Mouse (Mus musculus): Measurements from ENCODE around the gene Krt20. TPM values are rescaled to one million over a fixed set of nuclear protein-coding genes. Genes with fewer than 3 reads are reported as not detected.

Gene Krt20
- polyA plus RNA-seq, 1 experiment: 1.0 TPM

- Histone ChIP-seq H3K27ac (ENCODE audit: control insufficient read depth, insufficient read depth, low read length) (no peak overlapping the region), H3K36me3 (ENCODE audit: control insufficient read depth, insufficient read depth, low read length) (no peaks in the 10 kb centered on the region), H3K4me1 (replicated peaks; ENCODE audit: control insufficient read depth, insufficient read depth, low read length) (no peaks in the 10 kb centered on the region), H3K27me3 (ENCODE audit: control insufficient read depth, insufficient read depth, low read length) (no peaks in the 10 kb centered on the region), H3K4me3 (ENCODE audit: control insufficient read depth, insufficient read depth, low read length) (no peak overlapping the region)
- no peak for TF ChIP-seq POLR2A (IDR thresholded peaks at IDR 0.05; ENCODE audit: control insufficient read depth, extremely low read depth, insufficient read depth, low read length, poor library complexity)
- 41% methylated on average over 7 of the region's 7 CpGs for WGBS
- no peak for DNase-seq
Measured at GRCm38 (mm10) chr11:99466316-99466715, 28.4 kb upstream of the Krt20 start.

GRCm38 (mm10) chr11:99464836-99465235 is 26.9 kb upstream of the Krt20 start:
- DNase-seq: peak; percentile 59
- Histone ChIP-seq H3K36me3 (ENCODE audit: control insufficient read depth, insufficient read depth, low read length) (no peaks in the 10 kb centered on the region), H3K4me3 (ENCODE audit: control insufficient read depth, insufficient read depth, low read length) (no peak overlapping the region), H3K27ac (ENCODE audit: control insufficient read depth, insufficient read depth, low read length) (no peak overlapping the region), H3K4me1 (replicated peaks; ENCODE audit: control insufficient read depth, insufficient read depth, low read length) (no peaks in the 10 kb centered on the region), H3K27me3 (ENCODE audit: control insufficient read depth, insufficient read depth, low read length) (no peaks in the 10 kb centered on the region)
- WGBS: 13% methylated on average over 5 of the region's 5 CpGs
- TF ChIP-seq POLR2A (IDR thresholded peaks at IDR 0.05; ENCODE audit: control insufficient read depth, extremely low read depth, insufficient read depth, low read length, poor library complexity) (no peak), CTCF (IDR thresholded peaks at IDR 0.05; ENCODE audit: borderline replicate concordance, control insufficient read depth, extremely low read depth, insufficient read depth, low read length, poor library complexity) (no peak)

GRCm38 (mm10) chr11:99463155-99463554 is 25.2 kb upstream of the Krt20 start:
- DNase-seq: peak; percentile 43
- Histone ChIP-seq H3K4me3 (ENCODE audit: control insufficient read depth, insufficient read depth, low read length) (no peak overlapping the region), H3K27ac (ENCODE audit: control insufficient read depth, insufficient read depth, low read length) (no peak overlapping the region), H3K4me1 (replicated peaks; ENCODE audit: control insufficient read depth, insufficient read depth, low read length) (no peaks in the 10 kb centered on the region), H3K36me3 (ENCODE audit: control insufficient read depth, insufficient read depth, low read length) (no peaks in the 10 kb centered on the region), H3K27me3 (ENCODE audit: control insufficient read depth, insufficient read depth, low read length) (no peaks in the 10 kb centered on the region)
- 11% methylated on average over 8 of the region's 8 CpGs for WGBS
- TF ChIP-seq CTCF (IDR thresholded peaks at IDR 0.05; ENCODE audit: borderline replicate concordance, control insufficient read depth, extremely low read depth, insufficient read depth, low read length, poor library complexity): no peak
- no peak for TF ChIP-seq POLR2A (IDR thresholded peaks at IDR 0.05; ENCODE audit: control insufficient read depth, extremely low read depth, insufficient read depth, low read length, poor library complexity)

GRCm38 (mm10) chr11:99461736-99462135 is 23.8 kb upstream of the Krt20 start:
- Histone ChIP-seq H3K27me3 (ENCODE audit: control insufficient read depth, insufficient read depth, low read length) (no peaks in the 10 kb centered on the region), H3K4me3 (ENCODE audit: control insufficient read depth, insufficient read depth, low read length) (no peak overlapping the region), H3K4me1 (replicated peaks; ENCODE audit: control insufficient read depth, insufficient read depth, low read length) (no peaks in the 10 kb centered on the region), H3K36me3 (ENCODE audit: control insufficient read depth, insufficient read depth, low read length) (no peaks in the 10 kb centered on the region), H3K27ac (ENCODE audit: control insufficient read depth, insufficient read depth, low read length) (no peak overlapping the region)
- TF ChIP-seq POLR2A (IDR thresholded peaks at IDR 0.05; ENCODE audit: control insufficient read depth, extremely low read depth, insufficient read depth, low read length, poor library complexity) (no peak), CTCF (IDR thresholded peaks at IDR 0.05; ENCODE audit: borderline replicate concordance, control insufficient read depth, extremely low read depth, insufficient read depth, low read length, poor library complexity) (no peak)
- DNase-seq: no peak
- WGBS: 77% methylated on average over 7 of the region's 7 CpGs

GRCm38 (mm10) chr11:99458887-99459286 is 20.9 kb upstream of the Krt20 start:
- H3K36me3 ChIP-seq (ENCODE audit: control insufficient read depth, insufficient read depth, low read length): no peaks in the 10 kb centered on the region
- H3K27ac ChIP-seq (ENCODE audit: control insufficient read depth, insufficient read depth, low read length): no peak overlapping the region
- no peak for DNase-seq
- 58% methylated on average over 7 of the region's 7 CpGs for WGBS
- no peaks in the 10 kb centered on the region for H3K4me1 ChIP-seq (replicated peaks; ENCODE audit: control insufficient read depth, insufficient read depth, low read length)
- no peak overlapping the region for H3K4me3 ChIP-seq (ENCODE audit: control insufficient read depth, insufficient read depth, low read length)
- no peak for TF ChIP-seq CTCF (IDR thresholded peaks at IDR 0.05; ENCODE audit: borderline replicate concordance, control insufficient read depth, extremely low read depth, insufficient read depth, low read length, poor library complexity)
- no peak for TF ChIP-seq POLR2A (IDR thresholded peaks at IDR 0.05; ENCODE audit: control insufficient read depth, extremely low read depth, insufficient read depth, low read length, poor library complexity)
- no peaks in the 10 kb centered on the region for H3K27me3 ChIP-seq (ENCODE audit: control insufficient read depth, insufficient read depth, low read length)

GRCm38 (mm10) chr11:99454759-99455158 is 16.8 kb upstream of the Krt20 start:
- Histone ChIP-seq H3K4me3 (ENCODE audit: control insufficient read depth, insufficient read depth, low read length) (no peak overlapping the region), H3K4me1 (replicated peaks; ENCODE audit: control insufficient read depth, insufficient read depth, low read length) (no peaks in the 10 kb centered on the region), H3K36me3 (ENCODE audit: control insufficient read depth, insufficient read depth, low read length) (no peaks in the 10 kb centered on the region), H3K27me3 (ENCODE audit: control insufficient read depth, insufficient read depth, low read length) (no peaks in the 10 kb centered on the region), H3K27ac (ENCODE audit: control insufficient read depth, insufficient read depth, low read length) (no peak overlapping the region)
- 83% methylated on average over 10 of the region's 10 CpGs for WGBS
- DNase-seq: no peak
- TF ChIP-seq CTCF (IDR thresholded peaks at IDR 0.05; ENCODE audit: borderline replicate concordance, control insufficient read depth, extremely low read depth, insufficient read depth, low read length, poor library complexity) (no peak), POLR2A (IDR thresholded peaks at IDR 0.05; ENCODE audit: control insufficient read depth, extremely low read depth, insufficient read depth, low read length, poor library complexity) (no peak)

GRCm38 (mm10) chr11:99454044-99454443 is 16.1 kb upstream of the Krt20 start:
- 92% methylated on average over 4 of the region's 4 CpGs for WGBS
- Histone ChIP-seq H3K27ac (ENCODE audit: control insufficient read depth, insufficient read depth, low read length) (no peak overlapping the region), H3K36me3 (ENCODE audit: control insufficient read depth, insufficient read depth, low read length) (no peaks in the 10 kb centered on the region), H3K4me1 (replicated peaks; ENCODE audit: control insufficient read depth, insufficient read depth, low read length) (no peaks in the 10 kb centered on the region), H3K27me3 (ENCODE audit: control insufficient read depth, insufficient read depth, low read length) (no peaks in the 10 kb centered on the region), H3K4me3 (ENCODE audit: control insufficient read depth, insufficient read depth, low read length) (no peak overlapping the region)
- DNase-seq: no peak
- TF ChIP-seq CTCF (IDR thresholded peaks at IDR 0.05; ENCODE audit: borderline replicate concordance, control insufficient read depth, extremely low read depth, insufficient read depth, low read length, poor library complexity) (no peak), POLR2A (IDR thresholded peaks at IDR 0.05; ENCODE audit: control insufficient read depth, extremely low read depth, insufficient read depth, low read length, poor library complexity) (no peak)

Measured in thymus, adult 2 months (tissue).